Mouse (Mus musculus): ENCODE results near the gene Olfr1056. TPM values are rescaled to one million over a fixed set of nuclear protein-coding genes. Genes with fewer than 3 reads are reported as not detected.
"Not testable (repeated sequence)": the region's sequence is repeated elsewhere in the genome, so short reads cannot be mapped to it uniquely, and the experiment has no call there.

The Olfr1056 gene
- polyA plus RNA-seq (2012; rRNA removed): not detected in 2 replicates

GRCm38 (mm10) chr2:86362369-86362768, at the start of gene Olfr1056:
Gene Olfr1056, minus strand, starts transcription at chr2:86362469.
- TF ChIP-seq CTCF (IDR thresholded peaks at IDR 0.05; ENCODE audit: borderline replicate concordance, extremely low read depth, insufficient read depth, insufficient read length) (no peak), POLR2A (IDR thresholded peaks at IDR 0.05; ENCODE audit: borderline replicate concordance, extremely low read depth, insufficient read depth, insufficient read length, poor library complexity, severe bottlenecking) (no peak)
- DNase-seq (ENCODE audit: low read depth): no peak

DNA sequence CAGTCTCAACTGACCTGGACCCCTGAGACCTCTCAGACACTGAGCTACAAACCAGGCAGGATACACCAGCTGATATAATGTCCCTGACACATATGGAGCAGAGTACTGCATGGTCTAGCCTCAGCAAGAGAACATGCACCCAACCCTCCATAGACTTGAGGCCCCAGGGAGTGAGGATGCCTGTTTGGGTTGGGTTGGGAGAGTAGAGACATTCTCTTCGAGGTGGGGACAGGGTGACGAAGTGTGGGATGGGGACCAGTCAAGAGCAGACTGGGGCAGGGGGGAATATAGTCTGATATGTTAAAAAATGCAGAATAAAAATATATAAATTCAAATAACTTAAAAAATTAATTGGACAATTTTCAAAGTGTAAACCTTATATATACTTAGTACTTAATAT, 32.8 kb upstream of the Olfr1056 start:
- TF ChIP-seq CTCF (IDR thresholded peaks at IDR 0.05; ENCODE audit: borderline replicate concordance, extremely low read depth, insufficient read depth, insufficient read length) (no peak), POLR2A (IDR thresholded peaks at IDR 0.05; ENCODE audit: borderline replicate concordance, extremely low read depth, insufficient read depth, insufficient read length, poor library complexity, severe bottlenecking) (no peak)
- no peak for DNase-seq (ENCODE audit: low read depth)

DNA sequence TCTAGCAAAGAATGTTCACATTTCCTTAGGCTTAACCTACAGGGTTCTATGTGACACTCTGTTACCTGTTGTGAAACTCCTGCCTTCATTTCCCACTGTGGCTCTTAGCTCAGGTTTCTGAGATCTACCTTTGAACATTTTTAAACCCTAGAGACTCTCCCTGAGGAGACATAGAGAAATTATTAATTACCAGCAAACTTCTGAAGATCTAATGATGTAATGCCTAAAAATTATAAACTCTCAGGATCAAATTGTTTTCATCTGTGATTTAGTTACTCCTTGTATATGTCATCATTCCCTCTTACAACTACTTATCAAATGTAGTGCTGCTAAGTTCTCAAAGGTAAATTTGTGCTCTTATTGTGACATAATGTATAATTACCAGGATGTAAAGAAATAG, 26.2 kb upstream of the Olfr1056 start, which contains the start of gene Olfr1058:
Gene Olfr1058 (minus strand): TSS at position 101 of the 400 bp plus-strand sequence.
- not testable (repeated sequence) for DNase-seq (ENCODE audit: low read depth)

DNA sequence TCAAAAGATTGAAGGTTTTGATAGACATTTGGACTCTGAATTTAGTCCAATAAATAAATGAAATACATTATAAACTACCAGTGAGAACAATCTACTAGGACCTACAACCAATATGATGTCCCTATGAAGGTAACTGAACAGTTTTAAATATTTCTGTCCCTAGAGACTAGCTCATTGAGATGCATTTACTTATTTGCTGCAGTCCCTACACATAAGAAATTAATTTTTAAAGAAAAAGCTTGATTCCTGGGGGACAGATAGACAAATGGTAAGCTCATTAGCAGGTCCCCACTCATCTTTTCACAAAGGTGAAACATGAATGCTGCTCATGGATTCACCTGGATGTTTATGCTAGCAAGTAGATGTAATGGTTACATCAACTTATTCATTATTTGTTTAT, 16.0 kb upstream of the Olfr1056 start, which contains the start of gene Olfr1057:
Gene Olfr1057 (minus strand): TSS at position 101 of the 400 bp plus-strand sequence.
- TF ChIP-seq POLR2A (IDR thresholded peaks at IDR 0.05; ENCODE audit: borderline replicate concordance, extremely low read depth, insufficient read depth, insufficient read length, poor library complexity, severe bottlenecking): no peak
- no peak for TF ChIP-seq CTCF (IDR thresholded peaks at IDR 0.05; ENCODE audit: borderline replicate concordance, extremely low read depth, insufficient read depth, insufficient read length)
- no peak for DNase-seq (ENCODE audit: low read depth)

DNA sequence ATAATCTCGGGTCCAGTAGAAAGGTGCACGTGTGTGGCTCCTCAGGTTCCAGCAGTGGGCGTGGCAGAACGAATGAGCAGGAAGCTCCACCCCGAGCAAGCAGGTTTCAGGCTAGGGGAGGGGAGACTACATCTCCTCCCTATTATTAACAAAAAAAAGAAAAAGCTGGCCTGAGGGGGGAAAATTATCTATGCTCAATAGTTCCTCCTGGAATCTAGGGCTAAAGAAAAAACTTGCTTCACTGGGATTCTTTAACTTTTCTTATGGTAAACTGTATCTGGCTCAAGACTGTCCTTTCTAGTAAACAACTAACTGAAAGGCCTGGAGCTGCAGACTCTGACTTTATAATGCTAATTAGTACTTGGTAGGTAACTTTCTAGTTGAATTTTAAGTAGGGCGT, 4.1 kb upstream of the Olfr1056 start:
- not testable (repeated sequence) for DNase-seq (ENCODE audit: low read depth)

GRCm38 (mm10) chr2:86351751-86352150, 10.5 kb downstream of the Olfr1056 start:
- peak; percentile 32 for DNase-seq (ENCODE audit: low read depth)

DNA sequence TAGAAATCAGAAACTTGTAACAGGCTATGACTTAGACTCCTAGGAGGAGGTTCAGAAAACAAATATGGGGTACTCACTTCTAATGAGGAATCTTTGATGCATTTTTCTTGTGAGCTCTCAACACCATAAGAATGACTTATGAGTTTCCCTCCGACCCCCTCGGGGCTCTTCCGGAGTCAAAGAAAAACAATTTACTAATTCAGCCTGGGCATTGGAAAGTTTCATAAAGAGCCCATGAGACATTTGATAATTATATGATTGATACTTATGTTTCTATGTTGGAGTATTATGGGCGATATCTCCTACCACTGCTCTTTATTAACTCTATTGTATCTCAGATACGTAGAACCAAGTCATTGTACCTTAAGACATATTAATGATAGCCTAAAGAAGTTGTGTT, 12.1 kb downstream of the Olfr1056 start, which contains the start of gene Olfr1055:
Gene Olfr1055 (minus strand): TSS at position 101 of the 400 bp plus-strand sequence.
- no peak for DNase-seq (ENCODE audit: low read depth)
- TF ChIP-seq CTCF (IDR thresholded peaks at IDR 0.05; ENCODE audit: borderline replicate concordance, extremely low read depth, insufficient read depth, insufficient read length) (no peak), POLR2A (IDR thresholded peaks at IDR 0.05; ENCODE audit: borderline replicate concordance, extremely low read depth, insufficient read depth, insufficient read length, poor library complexity, severe bottlenecking) (no peak)

GRCm38 (mm10) chr2:86335333-86335732, 26.9 kb downstream of the Olfr1056 start, which contains the start of gene Olfr1054:
Gene Olfr1054, minus strand, starts transcription at chr2:86335433.
- TF ChIP-seq POLR2A (IDR thresholded peaks at IDR 0.05; ENCODE audit: borderline replicate concordance, extremely low read depth, insufficient read depth, insufficient read length, poor library complexity, severe bottlenecking) (no peak), CTCF (IDR thresholded peaks at IDR 0.05; ENCODE audit: borderline replicate concordance, extremely low read depth, insufficient read depth, insufficient read length) (no peak)
- no peak for DNase-seq (ENCODE audit: low read depth)

GRCm38 (mm10) chr2:86315184-86315583, 47.1 kb downstream of the Olfr1056 start, which contains the start of gene Olfr1053:
Gene Olfr1053, minus strand, starts transcription at chr2:86315284.
- TF ChIP-seq CTCF (IDR thresholded peaks at IDR 0.05; ENCODE audit: borderline replicate concordance, extremely low read depth, insufficient read depth, insufficient read length) (no peak), POLR2A (IDR thresholded peaks at IDR 0.05; ENCODE audit: borderline replicate concordance, extremely low read depth, insufficient read depth, insufficient read length, poor library complexity, severe bottlenecking) (no peak)
- no peak for DNase-seq (ENCODE audit: low read depth)

Other genes starting within 250 kb of the Olfr1056 start
- not detected in 2 replicates for gene Olfr1039, start 226.5 kb downstream of the Olfr1056 start, polyA plus RNA-seq (2012; rRNA removed)
- gene Olfr1040, start 215.7 kb downstream of the Olfr1056 start, polyA plus RNA-seq (2012; rRNA removed): not detected in 2 replicates
- not detected in 2 replicates for gene Olfr1042, start 200.6 kb downstream of the Olfr1056 start, polyA plus RNA-seq (2012; rRNA removed)
- not detected in 2 replicates for gene Olfr1043, start 194.9 kb downstream of the Olfr1056 start, polyA plus RNA-seq (2012; rRNA removed)
- not detected in 2 replicates for gene Olfr1044, start 184.6 kb downstream of the Olfr1056 start, polyA plus RNA-seq (2012; rRNA removed)
- not detected in 2 replicates for gene Olfr52, start 176.8 kb downstream of the Olfr1056 start, polyA plus RNA-seq (2012; rRNA removed)
- gene Olfr1045, start 159.5 kb downstream of the Olfr1056 start, polyA plus RNA-seq (2012; rRNA removed): not detected in 2 replicates
- gene Olfr1046, start 143.2 kb downstream of the Olfr1056 start, polyA plus RNA-seq (2012; rRNA removed): not detected in 2 replicates
- not detected in 2 replicates for gene Olfr1047, start 131.1 kb downstream of the Olfr1056 start, polyA plus RNA-seq (2012; rRNA removed)
- not detected in 2 replicates for gene Olfr1048, start 122.2 kb downstream of the Olfr1056 start, polyA plus RNA-seq (2012; rRNA removed)
- gene Olfr1049, start 104.1 kb downstream of the Olfr1056 start, polyA plus RNA-seq (2012; rRNA removed): not detected in 2 replicates
- not detected in 2 replicates for gene Olfr1051, start 83.4 kb downstream of the Olfr1056 start, polyA plus RNA-seq (2012; rRNA removed)
- not detected in 2 replicates for gene Olfr1052, start 70.0 kb downstream of the Olfr1056 start, polyA plus RNA-seq (2012; rRNA removed)
- gene Olfr1053, start 47.2 kb downstream of the Olfr1056 start, polyA plus RNA-seq (2012; rRNA removed): not detected in 2 replicates
- gene Olfr1054, start 27.0 kb downstream of the Olfr1056 start, polyA plus RNA-seq (2012; rRNA removed): not detected in 2 replicates
- not detected in 2 replicates for gene Olfr1055, start 12.2 kb downstream of the Olfr1056 start, polyA plus RNA-seq (2012; rRNA removed)
- gene Olfr1057, start 15.9 kb upstream of the Olfr1056 start, polyA plus RNA-seq (2012; rRNA removed): not detected in 2 replicates
- not detected in 2 replicates for gene Olfr1058, start 26.1 kb upstream of the Olfr1056 start, polyA plus RNA-seq (2012; rRNA removed)
- gene Olfr1061, start 51.6 kb upstream of the Olfr1056 start, polyA plus RNA-seq (2012; rRNA removed): not detected in 2 replicates
- gene Olfr1062, start 64.3 kb upstream of the Olfr1056 start, polyA plus RNA-seq (2012; rRNA removed): not detected in 2 replicates
- gene Olfr1065, start 88.1 kb upstream of the Olfr1056 start, polyA plus RNA-seq (2012; rRNA removed): not detected in 2 replicates
- not detected in 2 replicates for gene Olfr1066, start 93.8 kb upstream of the Olfr1056 start, polyA plus RNA-seq (2012; rRNA removed)
- gene Olfr228, start 124.9 kb upstream of the Olfr1056 start, polyA plus RNA-seq (2012; rRNA removed): not detected in 2 replicates
- gene Olfr1076, start 146.0 kb upstream of the Olfr1056 start, polyA plus RNA-seq (2012; rRNA removed): not detected in 2 replicates
- gene Olfr1079, start 180.0 kb upstream of the Olfr1056 start, polyA plus RNA-seq (2012; rRNA removed): not detected in 2 replicates
- not detected in 2 replicates for gene Olfr1080, start 195.8 kb upstream of the Olfr1056 start, polyA plus RNA-seq (2012; rRNA removed)
- not detected in 2 replicates for gene Olfr1082, start 236.5 kb upstream of the Olfr1056 start, polyA plus RNA-seq (2012; rRNA removed)

Data from brain, embryonic 14.5 days (tissue).